Mouse (Mus musculus): ENCODE measurements around the gene 3425401B19Rik.

3425401B19Rik gene

DNA sequence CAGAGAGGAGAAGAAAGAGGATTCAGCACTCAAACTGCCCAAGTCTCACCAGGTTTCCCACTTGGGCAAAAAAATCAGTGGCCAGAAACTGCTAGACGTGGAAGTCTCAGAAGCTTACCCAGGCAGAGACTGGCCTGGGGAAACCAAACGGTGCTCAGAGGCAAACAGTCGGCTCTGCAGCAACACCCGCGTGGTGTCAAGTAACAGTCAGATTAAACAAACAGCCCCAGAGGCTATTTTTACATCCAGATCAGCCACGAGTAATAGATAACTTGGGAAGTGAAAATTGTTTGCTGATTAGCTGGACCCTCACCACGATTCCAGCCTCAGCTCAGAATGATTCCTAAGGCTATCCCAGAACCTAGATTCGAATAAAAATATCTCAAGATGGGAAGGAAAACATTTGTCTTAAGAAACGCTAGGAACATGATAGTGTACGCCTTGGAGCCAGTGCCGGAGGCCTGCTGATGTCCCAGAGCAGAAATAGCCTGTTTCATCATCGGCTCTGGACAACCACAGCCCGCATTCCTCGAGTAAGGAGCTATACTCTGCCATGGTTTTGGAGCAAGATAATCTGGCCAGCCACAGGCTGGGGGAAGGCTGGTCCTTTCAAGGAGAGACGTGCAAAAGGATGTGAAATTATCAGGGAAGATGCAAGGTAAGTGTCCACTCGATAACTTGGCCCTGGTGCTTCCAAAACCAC is at the start of gene 3425401B19Rik:
3425401B19Rik (minus strand) TSS at position 170 of the 703 bp plus-strand sequence.
- in situ Hi-C loops (cut with MseI, MboI) = no loop called here

DNA sequence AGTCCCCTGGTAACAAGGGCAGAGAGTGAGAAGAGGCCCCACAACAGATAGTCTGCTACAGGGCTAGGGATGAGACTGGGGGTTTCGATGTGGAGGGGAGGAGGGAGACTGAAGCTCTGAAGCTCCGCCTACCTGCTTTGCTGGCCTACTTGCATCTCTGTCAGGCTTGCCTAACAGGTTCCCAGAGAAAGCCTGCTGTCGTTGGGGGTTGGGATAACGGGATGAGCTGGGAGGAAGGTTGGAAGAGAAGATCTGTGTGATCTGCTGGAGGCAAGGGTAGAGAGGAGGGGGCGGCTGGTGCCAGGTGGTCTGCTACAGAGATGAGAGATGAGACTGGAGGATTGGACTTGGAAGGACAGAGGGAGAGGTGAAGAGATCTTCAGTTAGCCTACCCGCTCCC is 47.9 kb upstream of the 3425401B19Rik start:
- in situ Hi-C loops (cut with MseI, MboI) = no loop called here

DNA sequence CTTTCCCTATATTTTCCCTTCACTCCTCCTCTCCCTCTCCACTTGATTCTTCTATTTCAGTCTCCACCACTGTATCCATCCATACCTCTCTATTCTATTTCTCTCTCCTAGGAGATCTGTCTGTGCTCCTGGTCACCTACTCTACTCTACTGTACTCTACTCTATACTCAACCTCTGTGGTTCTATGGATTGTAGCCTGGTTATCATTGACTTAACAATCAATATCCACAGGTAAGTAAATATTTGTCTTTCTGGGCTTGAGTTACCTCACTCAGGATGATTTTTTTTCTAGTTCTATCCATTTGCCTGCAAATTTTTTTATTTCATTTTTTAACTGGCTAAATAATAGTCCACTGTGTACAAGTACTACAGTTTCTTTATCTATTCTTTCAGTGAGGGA is 41.8 kb upstream of the 3425401B19Rik start:
- in situ Hi-C loops (cut with MseI, MboI) = no loop called here

DNA sequence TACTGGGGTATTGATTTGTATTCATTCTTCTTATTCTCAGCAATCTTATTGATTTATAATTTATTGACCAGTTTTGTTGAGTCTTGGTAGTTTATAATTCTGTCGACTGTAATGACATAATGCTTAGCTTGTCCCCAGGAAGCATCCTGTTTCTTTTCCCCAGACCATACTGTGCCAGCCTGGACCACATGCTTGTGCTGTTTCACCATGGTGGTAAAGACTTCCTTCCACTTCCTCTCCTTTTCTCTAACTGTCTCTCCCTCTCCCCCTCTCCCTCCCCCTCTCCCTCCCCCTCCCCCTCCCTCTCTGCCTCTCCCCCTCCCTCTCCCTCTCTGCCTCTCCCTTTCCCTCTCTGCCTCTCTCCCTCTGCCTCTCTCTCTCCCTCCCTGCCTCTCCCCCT is 36.4 kb upstream of the 3425401B19Rik start:
- in situ Hi-C loops (cut with MseI, MboI) = no loop called here

DNA sequence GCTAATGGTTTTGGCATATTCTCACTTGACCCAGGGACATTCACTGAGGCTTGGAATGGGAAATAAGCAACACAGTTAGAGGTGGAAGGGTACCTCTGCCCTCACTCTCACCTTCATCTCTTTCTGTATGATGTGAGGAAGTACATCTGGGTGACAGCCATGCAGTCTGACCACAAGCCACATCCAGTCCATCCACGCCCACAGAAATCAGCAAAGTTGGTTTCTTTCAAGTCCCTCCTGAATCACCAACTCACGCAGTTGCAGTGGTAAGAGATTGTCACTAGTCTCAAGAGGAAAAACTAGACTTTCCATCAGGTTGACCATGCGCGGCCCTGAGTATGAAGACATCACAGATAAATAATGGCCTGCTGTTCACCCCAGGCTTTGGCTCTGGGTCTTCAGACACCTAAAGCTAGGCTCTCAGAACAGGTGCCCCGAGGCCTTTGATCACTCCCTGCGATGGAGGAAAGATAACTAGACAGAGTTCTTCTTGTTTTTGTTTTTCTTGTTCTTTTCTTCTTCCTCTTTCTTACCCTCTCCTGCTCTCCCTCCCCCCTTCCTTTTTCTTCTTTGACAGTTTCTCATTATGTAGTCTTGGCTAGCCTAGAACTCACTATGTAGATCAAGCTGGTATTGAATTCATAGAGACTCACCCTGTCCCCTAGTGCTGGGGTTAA is 31.8 kb upstream of the 3425401B19Rik start:
- in situ Hi-C loops (cut with MseI, MboI) = no loop called here

DNA sequence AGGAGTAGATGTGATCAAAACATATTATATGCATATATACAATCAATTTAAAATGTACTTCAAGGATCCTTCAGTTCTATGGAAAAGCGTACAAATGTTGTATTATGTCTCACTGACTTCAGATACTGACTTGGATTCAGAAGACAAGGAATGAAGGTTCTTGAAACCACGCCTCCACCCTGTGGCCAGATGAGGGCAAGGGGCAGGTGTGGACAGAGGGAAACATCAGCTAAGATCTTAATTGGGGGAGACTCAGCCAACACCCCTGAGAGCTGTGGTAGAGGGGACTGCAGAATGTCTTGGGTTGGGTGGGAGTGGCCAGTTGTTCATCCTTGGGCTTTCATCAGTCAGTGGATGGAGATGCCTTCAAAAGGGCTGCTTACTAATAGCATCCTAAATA is 30.4 kb upstream of the 3425401B19Rik start:
- in situ Hi-C loops (cut with MseI, MboI) = no loop called here

DNA sequence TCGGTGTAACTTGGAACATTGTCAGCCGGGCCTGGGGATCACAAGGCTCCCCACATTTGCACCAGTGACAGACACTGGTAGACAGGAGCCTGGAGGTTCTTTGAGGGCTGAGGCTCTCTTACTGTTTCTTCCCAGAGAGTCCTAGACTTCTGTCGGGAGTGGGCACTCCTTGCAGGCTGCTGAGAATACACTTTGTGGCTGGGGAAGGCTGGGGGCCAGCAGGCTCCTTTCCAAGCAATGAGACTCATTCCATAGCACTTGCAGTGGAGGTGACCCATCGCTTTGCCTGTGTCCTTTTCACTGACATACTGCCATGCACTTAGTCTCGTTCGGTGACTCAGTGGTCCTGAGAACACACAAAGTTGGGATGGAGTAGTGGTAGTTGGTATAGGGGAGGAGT is 30.0 kb upstream of the 3425401B19Rik start:
- in situ Hi-C loops (cut with MseI, MboI) = no loop called here

DNA sequence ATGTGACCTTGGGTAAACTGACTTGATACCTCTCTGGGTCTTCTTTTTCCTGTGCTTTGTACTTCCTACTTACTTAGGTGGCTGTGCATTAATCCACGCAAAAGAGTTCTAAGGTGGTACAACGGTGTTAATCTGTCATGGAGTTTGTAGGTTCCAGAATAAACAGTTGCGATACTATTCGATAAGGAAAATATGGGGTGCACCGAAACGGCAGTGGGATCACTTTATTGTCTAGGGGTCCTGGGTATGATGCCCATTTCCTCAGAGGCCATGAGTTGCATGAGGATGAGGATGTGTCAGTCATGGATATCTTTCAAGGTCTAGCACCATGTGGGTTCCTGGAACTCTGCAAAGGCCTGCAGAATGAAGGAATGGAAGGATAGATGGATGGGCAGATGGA is 24.8 kb upstream of the 3425401B19Rik start:
- in situ Hi-C loops (cut with MseI, MboI) = no loop called here

DNA sequence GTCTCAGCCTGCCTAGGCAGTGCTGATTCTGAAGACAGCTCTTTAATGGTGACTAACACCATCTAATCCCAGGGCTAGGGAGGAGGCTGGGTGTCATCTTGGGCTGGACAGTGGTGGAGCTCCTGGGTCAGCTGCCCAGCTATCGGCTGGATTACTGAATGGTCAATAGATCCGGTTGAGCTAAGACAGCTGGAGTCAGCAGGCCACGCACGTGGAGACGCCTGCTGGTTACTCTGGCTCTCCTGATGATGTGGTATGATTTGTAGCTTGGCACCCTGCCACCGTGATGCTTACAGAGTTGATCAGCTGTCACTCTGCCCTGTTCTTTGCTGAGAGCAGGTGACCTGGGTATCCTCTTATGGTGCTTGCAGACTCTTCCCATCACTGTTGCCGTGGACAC is 23.7 kb upstream of the 3425401B19Rik start:
- in situ Hi-C loops (cut with MseI, MboI) = no loop called here

DNA sequence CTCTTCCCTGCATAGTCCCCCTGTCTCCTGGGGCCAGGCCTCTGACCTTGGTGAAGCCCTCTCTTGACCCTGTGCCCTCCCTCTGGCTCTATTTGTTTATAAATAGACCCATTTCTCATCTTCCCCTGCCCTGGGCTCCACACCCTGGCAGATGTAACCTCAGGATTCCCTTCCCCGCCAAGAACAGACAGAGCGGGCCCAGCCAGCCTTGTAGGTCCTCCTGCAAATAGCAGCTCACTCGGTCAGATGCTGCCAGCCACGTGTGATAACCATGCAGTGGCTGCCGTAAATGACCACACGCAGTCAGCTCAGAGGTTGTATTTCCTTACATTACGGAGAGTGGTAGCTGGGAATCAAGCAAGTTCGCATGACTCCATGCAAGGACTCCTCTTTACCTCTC is 22.8 kb upstream of the 3425401B19Rik start:
- in situ Hi-C loops (cut with MseI, MboI) = no loop called here

DNA sequence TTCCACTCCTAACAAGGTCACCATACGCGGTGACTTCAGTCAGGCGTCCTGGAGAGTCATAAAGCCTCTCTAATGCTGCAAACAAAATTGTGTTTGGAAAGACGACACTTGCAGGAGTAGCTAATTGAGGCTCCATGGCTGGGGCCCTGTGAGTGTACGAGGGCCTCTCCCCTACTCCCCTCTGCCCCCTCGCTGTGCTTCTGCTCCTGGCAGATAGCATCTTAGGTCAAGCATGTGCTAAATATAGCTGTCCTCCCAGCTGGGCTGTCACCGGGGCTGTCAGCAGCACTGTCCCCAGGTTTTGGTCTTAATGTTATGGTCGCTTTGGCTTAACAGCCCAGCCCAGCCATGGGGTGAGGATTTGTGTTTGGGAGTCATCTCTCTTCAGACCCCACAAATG is 15.9 kb upstream of the 3425401B19Rik start:
- in situ Hi-C loops (cut with MseI, MboI) = no loop called here

DNA sequence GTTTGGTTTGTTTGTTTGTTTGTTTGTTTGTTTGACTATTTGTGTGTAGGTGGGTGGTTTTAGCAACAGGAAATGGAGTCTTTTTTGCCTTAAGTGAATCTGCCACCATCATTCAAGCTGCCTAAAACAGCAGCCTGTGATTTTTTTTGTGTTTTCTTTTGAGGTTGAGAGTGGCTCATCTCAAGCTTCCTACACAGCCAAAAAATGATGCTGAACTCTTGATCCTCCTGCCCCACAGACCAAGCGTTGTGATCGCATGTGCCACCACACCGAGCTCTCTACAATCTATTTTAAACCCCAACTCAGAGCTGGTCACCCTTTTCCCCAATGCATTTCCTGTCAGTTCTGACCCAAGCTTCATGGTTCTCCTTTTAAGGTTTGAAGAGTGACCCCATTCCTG is 13.5 kb upstream of the 3425401B19Rik start:
- in situ Hi-C loops (cut with MseI, MboI) = no loop called here

DNA sequence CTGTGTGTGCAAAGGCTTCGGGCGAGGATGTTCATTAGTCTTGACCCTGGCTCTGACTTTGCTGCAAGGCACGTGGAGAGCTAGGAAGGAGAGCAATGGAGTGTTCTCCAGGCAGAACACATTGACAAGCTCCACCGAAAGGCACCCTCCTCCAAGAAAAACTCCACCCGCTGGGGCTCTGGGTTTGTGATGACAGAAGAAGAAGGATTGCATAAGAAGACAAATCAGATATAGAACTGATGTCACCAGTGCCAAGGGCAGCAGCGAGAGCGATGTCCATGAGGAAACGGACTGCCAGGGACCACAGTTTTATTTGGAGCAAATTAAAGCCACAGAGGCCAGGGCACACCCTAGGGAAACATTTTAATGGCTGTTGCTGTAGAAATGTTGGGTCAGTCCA is 12.7 kb upstream of the 3425401B19Rik start:
- in situ Hi-C loops (cut with MseI, MboI) = no loop called here

DNA sequence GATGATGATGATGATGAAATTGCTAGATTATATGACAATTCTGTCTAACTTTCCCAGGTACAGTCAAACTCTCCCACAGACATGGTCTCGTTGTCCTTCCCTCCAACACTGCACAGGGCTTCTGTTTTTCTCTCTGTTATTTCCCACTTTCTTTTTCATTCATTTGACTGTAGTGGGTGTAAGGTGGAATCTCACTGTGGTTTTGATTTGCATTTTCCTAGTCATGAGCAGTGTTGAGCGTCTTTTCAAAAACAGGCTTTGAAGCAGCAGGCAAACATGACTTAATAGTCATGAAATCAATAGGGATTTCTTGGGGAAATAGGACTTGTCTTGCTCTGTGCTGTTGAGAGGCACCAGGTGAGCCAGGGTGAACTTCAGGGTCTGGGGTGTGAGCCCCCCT is 11.3 kb upstream of the 3425401B19Rik start:
- in situ Hi-C loops (cut with MseI, MboI) = no loop called here

DNA sequence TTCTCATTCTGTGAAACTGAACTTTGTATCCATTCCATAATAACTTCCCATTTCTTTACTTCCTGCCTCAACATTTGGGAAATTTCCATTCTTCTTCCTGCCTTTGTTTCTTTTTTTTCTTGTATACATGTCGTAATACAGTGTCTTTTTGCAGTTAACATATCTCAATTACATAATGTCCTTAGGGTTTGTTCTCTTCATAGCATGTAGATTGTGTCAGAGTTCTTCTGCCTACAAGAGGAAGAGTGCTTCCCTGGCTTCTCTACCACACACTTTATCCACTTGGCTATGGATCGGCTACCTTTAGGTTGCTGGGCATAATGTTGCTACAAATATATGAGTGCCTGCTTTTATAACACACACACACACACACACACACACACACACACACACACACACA is 10.8 kb upstream of the 3425401B19Rik start:
- in situ Hi-C loops (cut with MseI, MboI) = no loop called here

DNA sequence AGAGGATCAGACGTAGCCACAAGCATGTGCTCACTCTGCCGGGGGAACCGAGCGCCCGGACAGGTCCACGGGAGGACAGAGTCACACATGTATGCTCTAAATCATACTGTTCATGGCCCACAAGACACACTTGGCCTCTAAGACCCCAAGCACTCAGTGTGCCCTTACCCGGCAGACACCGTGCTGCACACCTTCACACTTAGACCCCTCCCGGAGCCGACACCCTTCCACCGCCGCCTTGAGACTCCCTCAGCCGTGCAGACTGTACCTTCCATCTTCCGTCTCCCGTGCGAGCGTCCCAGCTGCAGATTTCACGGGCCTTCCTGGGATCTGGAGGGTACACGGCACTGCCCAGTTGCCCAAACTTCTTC is 373 bp downstream of the 3425401B19Rik start:
- in situ Hi-C loops (cut with MseI, MboI) = no loop called here

DNA sequence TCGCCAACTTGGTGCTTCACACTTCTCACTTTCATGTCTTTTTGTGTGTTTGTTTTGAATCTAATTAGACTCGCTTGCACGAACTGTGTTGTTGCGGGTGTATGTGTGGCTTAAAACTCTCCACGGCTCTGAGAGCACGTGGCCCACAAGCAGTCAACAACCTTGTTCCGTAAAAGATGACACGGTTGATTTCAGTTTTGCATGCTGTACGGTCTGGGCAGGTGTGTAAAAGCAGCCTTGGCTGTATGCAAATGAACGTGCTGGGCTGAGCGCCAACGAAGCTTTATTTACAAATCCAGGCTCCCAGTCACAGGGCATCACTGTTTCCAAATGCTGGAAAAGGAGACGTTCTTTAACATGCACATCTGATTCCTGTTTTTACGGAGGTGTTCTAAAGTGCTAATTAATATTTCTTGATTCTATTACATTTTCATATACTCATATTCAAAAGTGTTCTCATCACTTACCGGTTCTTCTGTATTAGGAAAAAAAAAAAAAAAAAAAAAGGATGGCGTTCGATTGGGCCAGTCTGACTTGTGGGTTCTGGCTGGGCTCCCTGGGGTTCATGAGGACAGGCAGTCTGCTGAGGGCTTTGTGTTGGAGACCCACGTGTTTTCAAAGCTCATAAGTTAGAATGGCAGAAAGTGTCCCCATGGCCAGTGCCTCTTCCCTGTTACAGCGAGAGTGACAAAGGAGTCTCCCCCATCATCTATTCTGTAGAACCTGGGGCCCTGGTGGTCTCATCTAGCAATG is 935 bp downstream of the 3425401B19Rik start:
- in situ Hi-C loops (cut with MseI, MboI) = no loop called here

DNA sequence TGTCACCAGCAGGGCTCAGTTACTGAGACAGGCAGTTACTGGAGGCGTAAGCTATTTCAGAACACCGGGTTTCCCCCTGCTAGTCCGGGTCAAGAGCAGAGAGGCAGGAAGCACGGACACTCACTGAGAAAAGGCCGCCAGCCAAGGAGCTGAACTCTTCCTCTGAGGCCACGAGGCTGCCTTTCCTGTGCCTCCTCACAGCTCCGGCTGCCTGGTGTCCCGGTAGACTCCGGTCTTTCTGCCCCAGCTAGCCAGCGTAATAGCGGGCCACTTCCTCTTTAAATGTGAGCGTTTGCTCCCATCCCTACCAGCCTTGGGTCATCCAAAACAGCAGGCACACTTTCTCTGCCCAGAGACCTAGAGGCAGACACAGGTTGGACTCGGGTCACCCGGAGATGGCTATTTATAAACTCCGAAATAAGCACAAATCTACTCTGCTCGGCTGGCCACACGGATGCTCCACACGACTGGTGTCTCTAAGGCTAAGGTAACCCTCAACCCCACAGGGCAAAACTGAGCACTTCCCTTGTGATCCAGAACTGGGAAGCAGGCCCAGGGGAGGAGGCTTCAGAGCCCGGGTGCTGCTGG is 1.7 kb downstream of the 3425401B19Rik start:
- in situ Hi-C loops (cut with MseI, MboI) = no loop called here

DNA sequence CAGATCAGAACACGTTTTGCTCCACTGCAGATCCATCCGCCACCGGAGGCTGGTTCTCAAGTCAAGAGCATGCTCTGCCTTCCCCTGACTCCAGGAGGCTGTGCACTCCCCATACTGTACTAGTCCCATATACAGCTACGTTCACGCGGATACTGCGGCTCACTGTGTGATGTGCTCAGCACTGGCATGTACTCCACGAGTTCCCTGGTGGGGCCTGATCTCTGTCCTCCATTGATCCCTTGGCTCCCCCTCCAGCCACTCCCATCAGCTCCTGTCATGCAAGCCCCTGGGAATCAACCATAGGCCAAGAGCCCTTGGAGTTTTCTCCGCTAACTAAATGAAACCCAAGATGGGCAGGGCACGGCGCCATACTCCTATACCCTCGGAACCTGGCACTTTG is 2.6 kb downstream of the 3425401B19Rik start:
- in situ Hi-C loops (cut with MseI, MboI) = no loop called here

DNA sequence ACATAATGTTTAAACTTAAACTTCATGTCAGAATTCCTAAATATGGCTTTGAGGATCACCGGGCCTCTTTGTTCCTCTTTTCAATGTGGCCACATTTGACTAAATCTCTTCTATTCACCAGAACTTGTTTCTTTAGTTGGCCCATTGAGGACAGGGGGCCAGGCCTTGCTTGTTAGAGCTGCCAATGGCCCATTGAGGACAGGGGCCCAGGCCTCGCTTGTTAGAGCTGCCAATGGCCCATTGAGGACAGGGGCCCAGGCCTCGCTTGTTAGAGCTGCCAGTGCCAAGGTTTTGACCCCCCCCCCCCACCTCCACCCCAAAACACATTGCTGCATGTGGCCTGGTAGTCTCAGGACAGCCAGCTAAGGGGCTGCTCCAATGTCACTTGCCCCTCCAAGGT is 3.5 kb downstream of the 3425401B19Rik start:
- in situ Hi-C loops (cut with MseI, MboI) = no loop called here

DNA sequence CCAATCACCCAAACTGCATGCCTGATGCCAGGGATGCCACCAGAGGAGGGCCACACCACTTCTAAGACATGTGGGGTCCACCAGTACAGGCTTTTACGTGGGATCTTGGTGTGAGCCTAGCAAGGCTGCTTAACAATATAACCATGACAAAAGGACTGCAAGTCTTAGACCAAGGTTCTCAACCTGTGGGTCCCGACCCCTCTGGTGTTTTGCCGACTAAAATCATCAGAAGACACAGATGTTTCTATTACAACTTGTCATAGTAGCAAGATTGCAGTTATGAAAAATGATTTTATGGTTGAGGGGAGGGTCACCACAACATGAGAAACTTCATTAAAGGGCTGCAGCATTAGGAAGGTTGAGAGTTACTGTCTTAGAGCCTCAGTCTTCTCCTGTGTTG is 6.5 kb downstream of the 3425401B19Rik start:
- in situ Hi-C loops (cut with MseI, MboI) = no loop called here

DNA sequence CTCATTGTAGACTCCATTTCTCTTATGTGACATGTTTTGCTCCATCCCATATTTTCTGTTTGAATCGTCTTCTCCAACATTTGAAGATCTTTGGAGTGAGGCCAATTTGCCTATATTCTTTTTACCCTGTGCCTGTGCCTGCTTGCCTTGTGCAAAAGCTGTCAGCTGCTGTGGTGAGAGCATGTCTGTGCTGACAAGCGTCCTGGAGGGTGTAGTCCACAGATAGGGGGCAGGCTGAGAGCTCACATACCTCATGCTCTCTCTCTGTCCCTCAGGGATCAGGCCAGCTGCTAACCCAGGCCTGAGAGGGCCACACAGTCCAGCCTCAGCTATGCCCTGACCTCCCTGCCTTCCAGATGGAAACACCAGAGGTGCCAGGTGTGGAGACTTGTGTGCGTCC is 11.9 kb downstream of the 3425401B19Rik start:
- in situ Hi-C loops (cut with MseI, MboI) = no loop called here

DNA sequence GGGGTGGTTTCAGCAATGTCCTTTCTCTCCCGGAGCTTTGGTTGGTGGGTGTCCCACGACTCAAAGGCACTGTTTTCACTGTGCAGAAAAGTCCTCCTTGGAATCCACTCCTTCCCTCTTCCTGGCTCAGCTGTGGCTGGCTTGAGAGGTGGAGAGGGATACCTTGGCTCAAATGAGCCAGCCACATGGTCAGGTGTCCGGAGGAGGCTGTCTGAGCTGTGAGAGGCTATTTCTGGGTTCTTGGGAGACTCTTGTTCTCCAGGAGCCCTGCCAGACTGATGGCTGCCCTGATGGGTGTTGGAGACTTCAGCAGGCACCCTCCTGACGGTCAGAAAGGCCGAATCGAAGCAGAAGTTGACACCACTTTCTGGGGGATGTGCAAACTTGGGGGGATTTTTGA is 22.0 kb downstream of the 3425401B19Rik start:
- in situ Hi-C loops (cut with MseI, MboI) = no loop called here
